Mouse (Mus musculus): ENCODE measurements around the gene Slc35f3.

GRCm38 (mm10) chr8:126291951-126292350, 6.4 kb upstream of the Slc35f3 start:
- TF ChIP-seq RAD21 (IDR thresholded peaks at IDR 0.05; ENCODE audit: low read depth, low read length) (no peak), ZNF384 (IDR thresholded peaks at IDR 0.05; ENCODE audit: low read depth, low read length) (no peak), USF1 (IDR thresholded peaks at IDR 0.05; ENCODE audit: low read depth, low read length) (no peak), SMC3 (IDR thresholded peaks at IDR 0.05; ENCODE audit: low read depth, low read length) (no peak), MXI1 (IDR thresholded peaks at IDR 0.05; ENCODE audit: low read depth, low read length) (no peak), POLR2A (IDR thresholded peaks at IDR 0.05; ENCODE audit: control insufficient read depth in 1 of 2, insufficient read depth in 1 of 2, low read depth in 1 of 2, low read length in 2 of 2, poor library complexity in 1 of 2) (no peak), E2F4 (IDR thresholded peaks at IDR 0.05; ENCODE audit: borderline replicate concordance, low read depth, low read length) (no peak), ETS1 (IDR thresholded peaks at IDR 0.05; ENCODE audit: low read depth, low read length) (no peak), ELF1 (IDR thresholded peaks at IDR 0.05; ENCODE audit: low read depth, low read length) (no peak), CTCF (IDR thresholded peaks at IDR 0.05 in 2 of 3, conservative IDR thresholded peaks at IDR 0.05 in 1 of 3; ENCODE audit: control insufficient read depth in 1 of 3, insufficient read depth in 1 of 3, low read depth in 2 of 3, low read length in 3 of 3, poor library complexity in 1 of 3, severe bottlenecking in 1 of 3) (no peak), EP300 (IDR thresholded peaks at IDR 0.05; ENCODE audit: low read depth in 1 of 2, low read length in 2 of 2) (no peak), TAL1 (IDR thresholded peaks at IDR 0.05; ENCODE audit: low read length) (no peak)

All from MEL (cell line).